Mouse (Mus musculus): ENCODE measurements around the gene Rassf10.

Rassf10 gene

GRCm38 (mm10) chr7:112966382-112966781, 12.6 kb downstream of the Rassf10 start:
- DNase-seq = no peak

- DNase-seq = no peak
Measured at GRCm38 (mm10) chr7:112966786-112967185, 13.0 kb downstream of the Rassf10 start.

- no peak for DNase-seq
Measured at GRCm38 (mm10) chr7:112983316-112983715, 29.6 kb downstream of the Rassf10 start.

- DNase-seq = no peak
Measured at GRCm38 (mm10) chr7:112984704-112985577, 31.2 kb downstream of the Rassf10 start.

GRCm38 (mm10) chr7:112985578-112985949, 31.8 kb downstream of the Rassf10 start:
- no peak for DNase-seq

GRCm38 (mm10) chr7:112992928-112993327, 39.2 kb downstream of the Rassf10 start:
- DNase-seq = no peak

GRCm38 (mm10) chr7:113003565-113004255, 49.9 kb downstream of the Rassf10 start:
- DNase-seq = no peak

GRCm38 (mm10) chr7:113005726-113006125, 52.0 kb downstream of the Rassf10 start:
- DNase-seq = no peak

Measured in thymus, postnatal 4 days (tissue).